Mouse (Mus musculus) embryonic fibroblast, embryonic 13.5 days (primary cell): ENCODE measurements at regions not wholly inside any gene's neighbourhood (a gene's known extent, or its start where the extent isn't known, plus 50 kb on each side); places are given as distances from the start of the nearest gene placed in this dataset.

Source experiments
- CTCF ChIP-seq: IDR thresholded peaks from 2 replicates; pipeline ENCODE4 v1.5.1; 2011; ENCODE audit warnings: mild to moderate bottlenecking, control low read depth, low read length, moderate library complexity, borderline replicate concordance; ENCODE audit not compliant: insufficient read depth
- POLR2A ChIP-seq: IDR thresholded peaks from 2 replicates; pipeline ENCODE4 v1.6.1; 2011; ENCODE audit warnings: low read depth, mild to moderate bottlenecking, control low read depth, low read length, moderate library complexity

GRCm38 (mm10) chr14:46664305-46664704 lies 96.0 kb upstream of the Cdkn3 start:
- no peak for TF ChIP-seq POLR2A
- TF ChIP-seq CTCF: no peak
